Mouse (Mus musculus): ENCODE results near the gene 3830403N18Rik. TPM values are rescaled to one million over a fixed set of nuclear protein-coding genes. Genes with fewer than 3 reads are reported as not detected.
"Not testable (repeated sequence)": the region's sequence is repeated elsewhere in the genome, so short reads cannot be mapped to it uniquely, and the experiment has no call there.

The 3830403N18Rik gene
- not detected in 2 replicates for polyA plus RNA-seq (2012; rRNA removed)

DNA sequence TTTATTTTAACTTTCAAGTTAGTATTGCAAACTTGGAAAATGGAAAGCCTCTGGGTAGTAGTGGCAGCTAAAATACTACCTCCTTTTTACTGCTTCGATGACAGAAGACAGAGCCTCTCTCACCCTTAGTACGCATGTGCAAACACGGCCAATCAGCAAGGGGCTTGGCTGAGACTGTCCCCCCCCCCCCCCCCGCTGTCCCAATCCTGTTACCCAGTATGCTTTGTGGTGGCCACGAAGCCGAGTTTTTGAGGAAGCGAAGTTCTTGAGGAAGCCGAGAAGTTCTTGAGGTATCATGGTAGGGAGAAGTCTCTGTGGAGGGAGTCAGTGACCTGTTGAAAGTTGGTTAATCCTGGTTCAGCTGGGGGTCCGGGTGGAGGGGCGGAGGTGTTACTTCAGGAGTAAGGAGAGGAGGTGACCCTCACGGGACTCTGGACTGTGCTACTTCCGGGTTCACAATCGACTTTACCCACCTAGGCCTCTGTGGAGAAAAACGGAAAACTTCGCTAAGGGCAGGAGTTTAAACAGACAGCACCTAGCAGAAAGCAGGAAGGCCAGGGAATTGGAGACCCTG is at the start of gene 3830403N18Rik:
TSS of gene 3830403N18Rik (plus strand) at position 237 of the 574 bp plus-strand sequence.
- not testable (repeated sequence) for DNase-seq (ENCODE audit: extremely low spot score in 1 of 2, low spot score in 1 of 2)

DNA sequence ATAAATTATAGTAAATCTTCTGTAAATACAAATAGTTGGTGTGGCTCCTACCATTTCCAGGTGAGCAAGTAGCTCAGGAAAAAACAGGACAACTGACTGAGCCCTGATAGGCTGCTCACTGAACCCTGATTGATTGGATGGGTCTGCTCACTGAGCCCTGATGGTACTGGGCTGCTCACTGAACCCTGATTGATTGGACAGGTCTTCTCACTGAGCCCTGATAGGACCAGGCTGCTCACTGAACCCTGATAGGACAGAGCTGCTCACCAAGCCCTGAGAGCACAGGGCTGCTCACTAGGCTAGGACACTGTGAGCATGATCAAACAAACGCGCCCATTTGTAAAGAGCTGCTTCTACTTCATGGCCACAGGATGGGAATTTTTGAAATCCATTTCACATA is 15.0 kb downstream of the 3830403N18Rik start:
- DNase-seq (ENCODE audit: extremely low spot score in 1 of 2, low spot score in 1 of 2), result no peak

DNA sequence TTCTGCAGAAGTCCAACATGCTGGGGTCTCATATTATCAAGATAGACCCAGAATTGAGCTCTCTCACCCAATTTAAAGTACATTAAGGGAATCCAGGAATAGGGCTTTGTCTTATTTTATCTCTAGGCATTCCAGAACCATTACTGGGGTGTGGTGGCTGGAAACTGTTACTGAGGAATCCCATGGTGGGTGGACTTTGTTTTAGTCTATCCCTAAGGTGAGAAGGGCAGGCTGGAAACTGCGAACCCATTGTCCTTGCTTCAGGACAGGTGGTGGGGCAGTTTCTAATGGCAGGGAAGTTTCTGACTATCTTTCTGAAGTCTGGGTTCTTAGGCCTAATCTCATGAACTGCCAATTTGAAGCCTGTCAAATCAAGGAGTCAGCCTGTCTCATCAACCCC is 50.1 kb downstream of the 3830403N18Rik start:
- not testable (repeated sequence) for DNase-seq (ENCODE audit: extremely low spot score in 1 of 2, low spot score in 1 of 2)

Other genes starting within 250 kb of the 3830403N18Rik start
- gene Gm773, start 76.3 kb downstream of the 3830403N18Rik start, polyA plus RNA-seq (2012; rRNA removed), result not detected in 2 replicates
- 3.2 and 3.3 TPM in 2 replicates for gene Zfp449, start 209.8 kb downstream of the 3830403N18Rik start, polyA plus RNA-seq (2012; rRNA removed)
- 15.0 and 19.2 TPM in 2 replicates for gene Smim10l2a, start 238.0 kb downstream of the 3830403N18Rik start, polyA plus RNA-seq (2012; rRNA removed)

All from frontal cortex, adult 2 months (tissue).